Mouse (Mus musculus) erythroblast, embryonic 14.5 days (primary cell): Measurements from ENCODE around the gene S1pr5.

Source experiments
- GATA1 ChIP-seq: IDR thresholded peaks from 2 replicates; pipeline ENCODE4 v1.6.1; 2012; ENCODE audit warnings: low read length, inconsistent platforms, mixed read lengths
- TAL1 ChIP-seq: IDR thresholded peaks from 3 replicates; pipeline ENCODE4 v1.6.1; 2012; ENCODE audit warnings: low read length, inconsistent platforms, mixed read lengths

GRCm38 (mm10) chr9:21246342-21246741 is 1.9 kb downstream of the S1pr5 start:
- TF ChIP-seq GATA1: no peak
- TF ChIP-seq TAL1: no peak
